Mouse (Mus musculus) hindbrain, postnatal 0 days (tissue): ENCODE measurements at regions not wholly inside any gene's neighbourhood (a gene's known extent, or its start where the extent isn't known, plus 50 kb on each side); places are given as distances from the start of the nearest gene placed in this dataset.

Source experiments
- ATAC-seq: fragments of 200-750 bp; cut with Nextera tagmentation; 2 replicates; pipeline ENCODE4 v1.8.0; 2017; ENCODE audit warnings: mild to moderate bottlenecking, moderate TSS enrichment, moderate library complexity
- DNase-seq: peaks from one replicate; pipeline ENCODE4 v3.0.0-alpha.2; 2015; ENCODE audit warnings: low spot score
- H3K27ac ChIP-seq: fragments of 300-500 bp; sonication (generic); 2 replicates; pipeline ENCODE4 v1.5.1; 2014; ENCODE audit warnings: mild to moderate bottlenecking
- H3K27me3 ChIP-seq: fragments of 300-500 bp; sonication (generic); 2 replicates; pipeline ENCODE4 v1.6.1; 2014; ENCODE audit warnings: low read length, mixed read lengths; ENCODE audit not compliant: insufficient read depth
- H3K36me3 ChIP-seq: fragments of 300-500 bp; sonication (generic); 2 replicates; pipeline ENCODE4 v1.6.1; 2014; ENCODE audit warnings: low read length, mixed read lengths; ENCODE audit not compliant: insufficient read depth
- H3K4me1 ChIP-seq: fragments of 300-500 bp; sonication (generic); 2 replicates; pipeline ENCODE4 v1.6.1; 2014; ENCODE audit warnings: antibody characterized with exemption, low read length, mixed read lengths; ENCODE audit not compliant: insufficient read depth
- H3K4me2 ChIP-seq: fragments of 300-500 bp; sonication (generic); 2 replicates; pipeline ENCODE4 v1.6.1; 2014; ENCODE audit warnings: low read depth, mild to moderate bottlenecking, low read length, moderate library complexity, mixed read lengths
- H3K4me3 ChIP-seq: fragments of 300-500 bp; sonication (generic); 2 replicates; pipeline ENCODE4 v1.5.1; 2014; ENCODE audit warnings: low read length
- H3K9ac ChIP-seq: fragments of 300-500 bp; sonication (generic); replicated peaks from 2 replicates; pipeline ENCODE4 v1.6.1; 2014; ENCODE audit warnings: mild to moderate bottlenecking, low read length, moderate library complexity, mixed read lengths
- H3K9me3 ChIP-seq: fragments of 300-500 bp; sonication (generic); 2 replicates; pipeline ENCODE4 v1.6.1; 2016; ENCODE audit warnings: low read length, mixed read lengths
- CTCF ChIP-seq: IDR thresholded peaks from 2 replicates; pipeline ENCODE4 v1.5.1; 2016; ENCODE audit warnings: antibody characterized with exemption, control low read depth, low read depth
- WGBS: fragments of 180-500 bp; shearing (Covaris S2); extraction: QIAGEN DNeasy Blood & Tissue Kit; methylation state at CpG from one replicate; pipeline ENCODE4 v1.1.7; 2014; 5-methylcytosine and 5-hydroxymethylcytosine counted together

GRCm38 (mm10) chr2:178784822-178785589 lies 354.7 kb downstream of the Cdh26 start:
- TF ChIP-seq CTCF = no peak
- H3K9ac ChIP-seq = no peak overlapping the region
- H3K4me2 ChIP-seq = peak overlapping the region; percentile 38
- 31% methylated on average over 25 of the region's 25 CpGs for WGBS
- H3K27me3 ChIP-seq = no peaks in the 10 kb centered on the region
- no peak overlapping the region for H3K27ac ChIP-seq
- no peak for ATAC-seq
- no peaks in the 10 kb centered on the region for H3K9me3 ChIP-seq
- H3K36me3 ChIP-seq = no peaks in the 10 kb centered on the region
- DNase-seq = peak; percentile 66
- peaks cover 7% of the 10 kb centered on the region; the same call in 1 of the 2 replicates for H3K4me1 ChIP-seq
- no peak overlapping the region for H3K4me3 ChIP-seq

DNA sequence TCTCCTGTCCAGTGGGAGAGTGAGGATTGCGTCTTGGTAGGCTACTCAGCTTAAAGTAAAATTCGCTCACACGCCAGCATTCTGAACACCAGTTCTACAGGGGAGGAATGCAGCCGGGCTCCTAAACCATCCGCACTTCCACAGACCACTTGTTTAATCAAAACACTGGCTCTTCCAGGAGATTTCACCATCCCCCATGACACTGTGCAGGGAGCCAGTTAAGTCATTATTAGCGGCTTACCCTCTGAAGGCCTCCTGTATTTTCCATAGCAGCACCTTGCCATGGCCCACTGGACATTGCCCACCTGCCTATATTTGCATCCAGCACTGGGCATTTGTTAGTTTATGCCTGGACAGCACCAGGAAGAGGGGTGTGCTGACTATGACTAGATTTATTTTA lies 355.5 kb downstream of the Cdh26 start:
- ATAC-seq (no peak), DNase-seq (no peak)
- Histone ChIP-seq H3K4me2 (no peak overlapping the region), H3K4me1 (peaks cover 7% of the 10 kb centered on the region; the same call in 1 of the 2 replicates), H3K27ac (no peak overlapping the region), H3K4me3 (no peak overlapping the region), H3K27me3 (no peaks in the 10 kb centered on the region), H3K9ac (no peak overlapping the region), H3K9me3 (no peaks in the 10 kb centered on the region), H3K36me3 (no peaks in the 10 kb centered on the region)
- 59% methylated on average over 6 of the region's 6 CpGs for WGBS
- TF ChIP-seq CTCF = no peak

- no peaks in the 10 kb centered on the region for H3K36me3 ChIP-seq
- H3K4me1 ChIP-seq = no peaks in the 10 kb centered on the region
- DNase-seq = no peak
- no peak overlapping the region for H3K27ac ChIP-seq
- no peak for TF ChIP-seq CTCF
- H3K27me3 ChIP-seq = no peaks in the 10 kb centered on the region
- no peaks in the 10 kb centered on the region for H3K9me3 ChIP-seq
- H3K4me3 ChIP-seq = no peak overlapping the region
- ATAC-seq = no peak
- H3K4me2 ChIP-seq = no peak overlapping the region
- WGBS = 37% methylated on average over 3 of the region's 3 CpGs
- H3K9ac ChIP-seq = no peak overlapping the region
Measured at GRCm38 (mm10) chr2:178795841-178796240, 365.5 kb downstream of the Cdh26 start.

DNA sequence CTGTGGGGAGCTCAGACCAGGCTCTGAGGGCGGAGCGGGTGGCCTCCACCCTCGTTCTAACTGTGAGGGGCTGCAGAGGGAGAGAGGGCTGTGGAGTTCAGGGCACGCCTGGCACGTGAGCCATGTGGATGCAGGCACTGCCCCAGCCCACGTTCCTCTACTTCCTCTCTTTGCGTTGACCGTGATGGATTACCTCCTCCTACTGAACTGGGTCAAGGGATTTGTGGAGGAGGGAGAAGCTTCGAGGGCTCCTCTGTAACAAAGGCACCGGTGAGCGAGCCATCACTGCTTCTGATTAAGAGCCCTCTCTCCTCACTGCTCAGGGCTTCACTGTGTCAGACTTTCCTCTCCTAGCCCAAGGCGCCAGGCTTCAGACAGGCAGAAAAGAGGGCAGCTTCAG lies 371.1 kb downstream of the Cdh26 start:
- WGBS = 56% methylated on average over 12 of the region's 12 CpGs
- H3K4me2 ChIP-seq = no peak overlapping the region
- H3K4me3 ChIP-seq = no peak overlapping the region
- DNase-seq = no peak
- ATAC-seq = no peak
- no peak overlapping the region for H3K27ac ChIP-seq
- no peak for TF ChIP-seq CTCF
- no peak overlapping the region for H3K9ac ChIP-seq
- H3K4me1 ChIP-seq = no peaks in the 10 kb centered on the region
- H3K36me3 ChIP-seq = no peaks in the 10 kb centered on the region
- H3K9me3 ChIP-seq = no peaks in the 10 kb centered on the region
- H3K27me3 ChIP-seq = no peaks in the 10 kb centered on the region

- Histone ChIP-seq H3K4me1 (no peaks in the 10 kb centered on the region), H3K4me2 (no peak overlapping the region), H3K9ac (no peak overlapping the region), H3K9me3 (no peaks in the 10 kb centered on the region), H3K27ac (no peak overlapping the region), H3K36me3 (no peaks in the 10 kb centered on the region), H3K4me3 (no peak overlapping the region), H3K27me3 (no peaks in the 10 kb centered on the region)
- WGBS = 72% methylated on average over 8 of the region's 8 CpGs
- no peak for TF ChIP-seq CTCF
- DNase-seq = no peak
- no peak for ATAC-seq
Measured at GRCm38 (mm10) chr2:178805283-178805682, 375.0 kb downstream of the Cdh26 start.

GRCm38 (mm10) chr2:178821552-178821951 lies 391.2 kb downstream of the Cdh26 start:
- no peak for DNase-seq
- 69% methylated on average over 6 of the region's 6 CpGs for WGBS
- no peak overlapping the region for H3K9ac ChIP-seq
- H3K4me2 ChIP-seq = no peak overlapping the region
- H3K36me3 ChIP-seq = no peaks in the 10 kb centered on the region
- no peaks in the 10 kb centered on the region for H3K27me3 ChIP-seq
- H3K27ac ChIP-seq = no peak overlapping the region
- H3K9me3 ChIP-seq = peaks cover 6% of the 10 kb centered on the region; the same call in 1 of the 2 replicates
- no peak for ATAC-seq
- H3K4me1 ChIP-seq = no peaks in the 10 kb centered on the region
- TF ChIP-seq CTCF = no peak
- H3K4me3 ChIP-seq = no peak overlapping the region

- ATAC-seq (peak; percentile 53; the same call in 1 of the 2 replicates), DNase-seq (no peak)
- Histone ChIP-seq H3K9ac (no peak overlapping the region), H3K4me3 (no peak overlapping the region), H3K4me1 (no peaks in the 10 kb centered on the region), H3K27ac (no peak overlapping the region), H3K36me3 (no peaks in the 10 kb centered on the region), H3K4me2 (no peak overlapping the region), H3K27me3 (no peaks in the 10 kb centered on the region), H3K9me3 (peaks cover 3% of the 10 kb centered on the region; the same call in 1 of the 2 replicates)
- TF ChIP-seq CTCF = no peak
- 69% methylated on average over 3 of the region's 3 CpGs for WGBS
Measured at GRCm38 (mm10) chr2:178830313-178830712, 400.0 kb downstream of the Cdh26 start.
